Mouse (Mus musculus): ENCODE measurements around the gene Gm14147.
"Not testable (repeated sequence)": the region's sequence is repeated elsewhere in the genome, so short reads cannot be mapped to it uniquely, and the experiment has no call there.

The Gm14147 gene

DNA sequence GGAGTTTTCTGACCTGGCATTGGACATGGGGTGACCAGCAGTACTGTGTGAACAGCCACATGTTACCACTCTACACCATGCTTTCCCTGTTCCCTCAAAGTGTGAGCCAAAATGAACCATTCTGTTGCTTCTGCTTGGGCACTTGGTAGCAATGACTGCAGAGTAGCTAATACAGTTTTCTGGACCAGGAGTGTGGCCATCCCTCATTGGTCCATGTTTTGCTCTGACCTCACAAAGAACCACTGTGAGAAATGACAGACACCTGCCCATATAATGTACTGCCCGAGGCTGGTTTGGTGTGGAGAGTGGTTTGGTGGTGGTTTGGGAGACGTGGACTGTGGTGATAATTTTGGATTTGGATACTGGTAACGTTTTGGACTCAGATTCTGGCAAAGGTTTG is at the start of gene Gm14147:
Gm14147 (plus strand) TSS at position 301 of the 400 bp plus-strand sequence.
- in situ Hi-C loops (cut with MboI; ENCODE audit: low pct_unique_long_range_greater_than_20kb in 1 of 2, low sequenced_read_pairs in 2 of 2, unreplicated experiment in 1 of 2) = not testable (repeated sequence)

DNA sequence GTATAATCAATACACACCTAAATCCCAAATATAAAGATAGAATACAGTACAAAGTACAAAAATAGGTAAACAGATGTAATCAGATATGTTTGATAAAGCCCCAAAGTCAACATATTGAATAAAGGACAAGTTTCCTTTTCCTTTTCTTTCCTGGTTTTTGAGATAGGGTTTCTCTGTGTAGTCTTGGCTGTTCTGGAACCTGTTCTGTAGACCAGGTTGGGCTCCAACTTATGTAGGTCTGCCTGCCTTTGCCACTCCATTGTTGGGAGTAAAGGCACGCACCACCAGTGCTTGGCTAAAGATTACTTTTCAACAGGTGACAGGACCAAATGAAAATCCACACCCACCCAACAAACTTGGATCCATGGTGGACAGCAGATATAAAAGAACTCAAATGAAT is 41.4 kb upstream of the Gm14147 start:
- in situ Hi-C loops (cut with MboI; ENCODE audit: low pct_unique_long_range_greater_than_20kb in 1 of 2, low sequenced_read_pairs in 2 of 2, unreplicated experiment in 1 of 2) = no loop called here

GRCm38 (mm10) chr2:151092250-151092649 is 5.8 kb upstream of the Gm14147 start, which contains the start of gene Gm14151:
TSS of gene Gm14151 (minus strand) at chr2:151092350.
- in situ Hi-C loops (cut with MboI; ENCODE audit: low pct_unique_long_range_greater_than_20kb in 1 of 2, low sequenced_read_pairs in 2 of 2, unreplicated experiment in 1 of 2) = not testable (repeated sequence)

Measured in mouse embryonic stem cell (cell line).